Mouse (Mus musculus) embryonic facial prominence, embryonic 13.5 days (tissue): ENCODE measurements around the gene Bard1. TPM values are rescaled to one million over a fixed set of nuclear protein-coding genes. Genes with fewer than 3 reads are reported as not detected.

Experiments used
- ATAC-seq: fragments of 200-750 bp; cut with Nextera tagmentation; 2 replicates; pipeline ENCODE4 v1.8.0; 2017; ENCODE audit warnings: low read depth; ENCODE audit not compliant: insufficient number of reproducible peaks, insufficient read depth, low FRiP score, low TSS enrichment
- H3K27ac ChIP-seq: fragments of 300-500 bp; sonication (generic); 2 replicates; pipeline ENCODE4 v1.5.1; 2015; ENCODE audit warnings: moderate library complexity, mild to moderate bottlenecking, inconsistent platforms
- H3K27me3 ChIP-seq: fragments of 300-500 bp; sonication (generic); 2 replicates; pipeline ENCODE4 v1.6.1; 2015; ENCODE audit warnings: mild to moderate bottlenecking, inconsistent platforms
- H3K36me3 ChIP-seq: fragments of 300-500 bp; sonication (generic); 2 replicates; pipeline ENCODE4 v1.6.1; 2015; ENCODE audit warnings: mild to moderate bottlenecking, inconsistent platforms
- H3K4me1 ChIP-seq: fragments of 300-500 bp; sonication (generic); 2 replicates; pipeline ENCODE4 v1.6.1; 2015; ENCODE audit warnings: inconsistent platforms
- H3K4me2 ChIP-seq: fragments of 300-500 bp; sonication (generic); 2 replicates; pipeline ENCODE4 v1.6.1; 2015; ENCODE audit warnings: moderate library complexity, mild to moderate bottlenecking, inconsistent platforms
- H3K4me3 ChIP-seq: fragments of 300-500 bp; sonication (generic); 2 replicates; pipeline ENCODE4 v1.5.1; 2015; ENCODE audit warnings: mild to moderate bottlenecking, inconsistent platforms
- H3K9ac ChIP-seq: fragments of 300-500 bp; sonication (generic); 2 replicates; pipeline ENCODE4 v1.6.1; 2015; ENCODE audit warnings: mild to moderate bottlenecking, inconsistent platforms
- H3K9me3 ChIP-seq: fragments of 300-500 bp; sonication (generic); 2 replicates; pipeline ENCODE4 v1.6.1; 2016; ENCODE audit warnings: inconsistent platforms
- WGBS: fragments of 180-500 bp; shearing (Covaris S2); methylation state at CpG from one replicate; pipeline ENCODE4 v1.1.7; 2015; ENCODE audit warnings: mixed read lengths; 5-methylcytosine and 5-hydroxymethylcytosine counted together
- polyA plus RNA-seq: library from polyadenylated mRNA; unstranded; fragments of >200 nt; fragmentation: Nextera tagmentation; extraction: Ambion mirVana; gene quantifications from 2 replicates; pipeline ENCODE4 v1.2.1, GENCODE M21; 2015

Bard1 gene
- polyA plus RNA-seq = 2.2 and 2.4 TPM in 2 replicates

DNA sequence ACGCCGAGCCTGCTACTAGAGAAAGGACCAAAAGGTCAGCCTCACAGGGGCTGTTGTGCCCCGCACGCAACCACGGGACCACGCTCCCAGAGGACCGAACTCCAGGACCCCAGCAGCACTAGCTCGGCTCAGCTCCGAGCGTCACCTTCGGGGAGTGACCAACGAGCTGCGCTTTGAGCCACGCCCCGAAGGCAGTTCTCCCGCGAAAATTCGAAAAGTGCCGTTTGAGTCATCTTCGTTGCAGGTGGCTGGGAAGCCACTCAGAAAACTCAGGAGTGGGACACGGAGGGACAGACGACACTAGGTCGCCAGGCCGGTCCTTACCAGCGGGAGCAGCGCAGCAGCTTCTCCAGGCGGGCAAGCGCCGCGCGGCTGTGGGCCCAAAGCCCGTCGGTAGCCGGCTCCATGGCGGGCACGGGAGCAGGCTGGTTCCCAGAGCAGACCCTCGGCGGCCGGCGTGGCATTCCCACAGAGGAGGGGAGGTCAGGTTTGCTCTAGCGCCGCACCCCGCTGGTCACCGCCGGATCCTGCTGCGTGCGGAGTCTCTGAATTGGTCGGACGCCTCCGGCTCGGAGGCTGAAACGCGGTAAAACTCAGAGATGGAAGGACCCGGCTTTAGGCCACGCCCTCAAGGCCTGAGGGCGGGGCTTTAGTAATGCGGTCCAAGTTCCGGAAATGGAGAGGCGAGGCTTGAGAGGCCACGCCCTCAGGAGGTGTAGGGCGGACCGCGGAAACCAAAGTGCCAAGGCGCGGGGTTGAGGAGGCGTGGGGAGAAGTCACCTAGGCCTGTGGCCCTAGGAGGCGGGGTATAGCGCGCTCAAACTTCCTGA lies at the start of gene Bard1:
Bard1 (minus strand) TSS at position 803 of the 830 bp plus-strand sequence.
- peak within 1 kb of the TSS; percentile 80 for H3K9ac ChIP-seq
- peaks cover 16% of the 10 kb centered on the region for H3K4me1 ChIP-seq
- H3K36me3 ChIP-seq = no peaks in the 10 kb centered on the region
- under 1% methylated on average over 69 of the region's 69 CpGs for WGBS
- H3K4me2 ChIP-seq = peak within 1 kb of the TSS; percentile 66
- H3K4me3 ChIP-seq = peak within 1 kb of the TSS; percentile 88
- peak; percentile 95 for ATAC-seq
- H3K27ac ChIP-seq = peak within 1 kb of the TSS; percentile 81
- H3K9me3 ChIP-seq = no peaks in the 10 kb centered on the region
- H3K27me3 ChIP-seq = no peaks in the 10 kb centered on the region

DNA sequence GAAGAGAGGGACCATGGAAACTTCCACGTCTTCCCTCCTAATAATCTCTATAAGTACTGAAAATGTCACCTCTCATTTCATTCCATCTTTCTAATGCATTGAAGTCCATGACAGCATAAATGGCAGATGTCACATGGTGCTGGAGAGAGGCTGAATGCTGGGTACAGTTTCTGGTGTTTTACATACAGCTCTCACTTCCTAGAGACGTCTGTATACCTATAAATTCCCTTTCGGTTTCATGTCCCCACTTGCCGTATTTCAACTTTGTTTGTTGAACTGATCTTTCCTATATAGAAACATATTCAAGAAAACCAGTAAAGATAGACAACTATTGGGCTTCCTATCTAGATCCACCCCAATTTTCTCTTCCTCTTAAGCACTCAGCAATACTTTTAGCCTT lies 24.2 kb upstream of the Bard1 start:
- WGBS = 87% methylated on average over 4 of the region's 4 CpGs
- Histone ChIP-seq H3K27me3 (no peaks in the 10 kb centered on the region), H3K9ac (no peak overlapping the region), H3K4me3 (no peak overlapping the region), H3K36me3 (no peaks in the 10 kb centered on the region), H3K27ac (no peak overlapping the region), H3K9me3 (no peaks in the 10 kb centered on the region), H3K4me1 (no peaks in the 10 kb centered on the region), H3K4me2 (no peak overlapping the region)
- no peak for ATAC-seq

DNA sequence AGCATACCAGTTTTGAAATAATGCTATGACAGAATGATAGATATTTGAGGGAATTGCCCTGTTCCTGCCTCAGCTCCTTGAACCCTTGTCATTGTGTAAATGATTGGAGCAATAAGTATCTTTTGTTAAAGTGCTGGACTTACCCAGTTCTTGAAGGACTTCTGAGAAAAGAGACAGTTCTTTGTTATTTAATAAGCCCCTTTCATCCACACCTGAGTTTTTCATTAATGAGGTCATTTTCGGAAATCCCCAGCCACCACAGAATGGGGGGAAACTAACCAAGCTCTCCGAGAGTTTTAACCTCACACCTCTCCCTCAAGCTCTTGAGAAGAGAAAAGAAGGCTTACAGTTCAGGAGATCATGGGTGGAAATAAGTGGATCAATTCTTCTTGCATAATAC lies 15.6 kb upstream of the Bard1 start:
- 77% methylated on average over 2 of the region's 2 CpGs for WGBS
- ATAC-seq = no peak
- Histone ChIP-seq H3K4me3 (no peak overlapping the region), H3K9ac (no peak overlapping the region), H3K4me1 (no peaks in the 10 kb centered on the region), H3K27ac (no peak overlapping the region), H3K4me2 (no peak overlapping the region), H3K36me3 (no peaks in the 10 kb centered on the region), H3K27me3 (no peaks in the 10 kb centered on the region), H3K9me3 (no peaks in the 10 kb centered on the region)

DNA sequence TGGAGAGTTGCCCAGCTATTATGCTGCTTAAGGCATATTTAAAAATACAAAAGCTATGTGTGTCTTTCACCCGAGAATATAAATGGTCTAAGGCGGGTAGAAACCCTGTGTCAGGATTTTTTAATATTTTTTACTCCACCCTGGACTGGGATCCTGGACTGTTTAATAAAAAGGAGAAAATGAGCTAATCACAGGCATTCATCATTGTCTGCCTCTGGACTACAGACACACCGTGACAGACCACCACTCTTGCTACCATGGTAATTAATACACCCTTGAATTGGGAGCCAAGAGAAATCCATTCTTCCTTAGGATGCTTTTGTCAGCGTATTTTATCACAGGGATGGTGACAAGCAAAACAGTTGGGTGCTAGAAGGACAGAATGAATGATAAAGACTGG lies 14.3 kb upstream of the Bard1 start:
- Histone ChIP-seq H3K4me3 (no peak overlapping the region), H3K27me3 (no peaks in the 10 kb centered on the region)
- 78% methylated on average over 4 of the region's 4 CpGs for WGBS

DNA sequence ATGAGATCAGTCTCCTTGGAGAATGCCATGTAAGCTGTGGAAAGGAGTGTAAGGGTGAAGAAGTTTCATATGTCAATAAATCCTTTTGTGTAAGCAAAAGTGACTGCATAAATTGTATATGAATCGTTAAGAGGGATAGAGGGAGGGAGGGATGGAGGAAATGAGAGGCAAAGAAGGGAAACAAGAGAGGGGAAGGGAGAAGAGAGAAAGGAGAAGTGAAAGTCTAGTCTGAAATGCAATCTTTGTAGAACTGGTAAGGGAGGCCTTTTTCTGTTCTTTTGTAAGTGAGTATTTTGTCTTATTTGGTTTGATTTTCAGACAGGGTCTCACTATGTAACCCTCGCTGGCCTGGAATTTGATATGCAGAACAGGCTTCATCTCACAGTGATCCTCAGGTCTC lies 12.8 kb upstream of the Bard1 start:
- H3K9ac ChIP-seq = no peak overlapping the region
- no peaks in the 10 kb centered on the region for H3K36me3 ChIP-seq
- 65% methylated on average over 2 of the region's 2 CpGs for WGBS
- no peak overlapping the region for H3K27ac ChIP-seq
- no peak overlapping the region for H3K4me2 ChIP-seq
- H3K27me3 ChIP-seq = no peaks in the 10 kb centered on the region
- H3K9me3 ChIP-seq = no peaks in the 10 kb centered on the region
- no peak for ATAC-seq
- H3K4me1 ChIP-seq = no peaks in the 10 kb centered on the region
- H3K4me3 ChIP-seq = no peak overlapping the region

More for the DNA sequence above, 14.3 kb upstream of the Bard1 start:
- no peaks in the 10 kb centered on the region for H3K4me1 ChIP-seq
- no peaks in the 10 kb centered on the region for H3K36me3 ChIP-seq
- no peak overlapping the region for H3K9ac ChIP-seq
- no peaks in the 10 kb centered on the region for H3K9me3 ChIP-seq
- no peak for ATAC-seq
- H3K27ac ChIP-seq = no peak overlapping the region
- no peak overlapping the region for H3K4me2 ChIP-seq

DNA sequence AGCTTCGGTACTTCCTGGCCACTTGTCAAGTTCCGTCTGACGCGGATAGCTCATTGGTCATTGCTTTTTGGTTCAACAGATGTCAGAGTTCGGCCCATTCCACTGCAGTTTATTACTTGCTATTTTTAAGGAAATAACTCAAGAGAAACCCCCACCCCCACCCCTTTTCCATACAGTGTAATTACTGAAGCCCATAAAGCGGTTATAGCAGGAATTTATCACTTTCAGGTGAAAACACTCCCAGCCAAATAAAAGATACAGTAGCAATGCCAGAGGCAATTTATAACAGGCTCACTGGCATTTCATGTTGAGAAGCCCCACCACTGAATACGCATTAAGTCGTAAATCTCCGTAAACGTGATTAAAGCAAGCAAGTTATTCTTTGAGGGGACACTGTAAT lies 6.9 kb upstream of the Bard1 start:
- Histone ChIP-seq H3K4me1 (no peaks in the 10 kb centered on the region), H3K4me2 (no peak overlapping the region), H3K4me3 (no peak overlapping the region), H3K9me3 (no peaks in the 10 kb centered on the region), H3K27me3 (no peaks in the 10 kb centered on the region), H3K27ac (no peak overlapping the region), H3K9ac (no peak overlapping the region), H3K36me3 (no peaks in the 10 kb centered on the region)
- ATAC-seq = no peak
- 61% methylated on average over 10 of the region's 10 CpGs for WGBS

DNA sequence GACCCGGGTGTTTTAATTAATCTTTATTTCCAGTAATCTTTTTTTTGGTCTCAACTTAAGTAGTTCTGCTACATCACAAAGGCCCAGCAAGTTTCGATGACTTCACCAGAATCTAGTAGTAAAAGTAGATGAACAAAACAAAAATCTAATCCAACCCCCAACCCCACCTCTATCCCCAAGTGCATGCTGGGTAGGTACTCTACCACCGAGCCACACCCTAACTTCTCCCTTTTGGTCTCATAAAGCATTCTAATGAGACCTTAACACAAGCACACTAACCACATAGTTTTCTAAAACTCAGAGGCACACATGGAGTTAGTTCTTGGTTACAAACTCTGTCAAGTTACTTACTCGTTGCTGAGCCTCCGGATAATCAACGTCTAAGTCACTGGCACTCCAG lies 3.2 kb upstream of the Bard1 start:
- Histone ChIP-seq H3K27me3 (no peaks in the 10 kb centered on the region), H3K27ac (no peak overlapping the region), H3K9me3 (no peaks in the 10 kb centered on the region), H3K4me1 (peaks cover 5% of the 10 kb centered on the region; the same call in 1 of the 2 replicates), H3K4me3 (no peak overlapping the region), H3K36me3 (no peaks in the 10 kb centered on the region), H3K9ac (no peak overlapping the region), H3K4me2 (no peak overlapping the region)
- ATAC-seq = no peak
- 88% methylated on average over 6 of the region's 6 CpGs for WGBS

DNA sequence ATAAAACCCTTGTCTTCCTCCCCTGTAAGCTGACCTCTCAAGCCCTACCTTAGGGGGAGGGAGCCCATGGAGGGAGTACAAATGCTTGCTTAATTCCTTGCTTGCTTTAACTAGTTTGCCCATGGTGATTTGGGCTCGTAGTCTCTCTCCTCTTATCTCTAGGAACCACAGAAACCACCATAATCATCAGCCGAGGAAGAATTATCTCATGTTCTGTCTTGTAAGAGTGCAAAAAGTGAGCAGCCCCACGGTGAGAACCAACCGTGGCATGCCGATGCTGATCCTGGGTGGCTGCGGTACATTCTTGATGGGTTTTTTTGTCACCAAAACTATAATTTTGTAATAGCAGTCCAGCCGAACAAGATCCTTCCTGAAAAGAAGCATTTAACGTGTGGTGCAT lies 2.8 kb upstream of the Bard1 start:
- no peaks in the 10 kb centered on the region for H3K9me3 ChIP-seq
- no peaks in the 10 kb centered on the region for H3K36me3 ChIP-seq
- H3K27me3 ChIP-seq = no peaks in the 10 kb centered on the region
- no peak overlapping the region for H3K4me3 ChIP-seq
- H3K9ac ChIP-seq = no peak overlapping the region
- ATAC-seq = no peak
- no peak overlapping the region for H3K4me2 ChIP-seq
- H3K4me1 ChIP-seq = peaks cover 8% of the 10 kb centered on the region; the same call in 1 of the 2 replicates
- H3K27ac ChIP-seq = no peak overlapping the region
- 81% methylated on average over 8 of the region's 8 CpGs for WGBS

DNA sequence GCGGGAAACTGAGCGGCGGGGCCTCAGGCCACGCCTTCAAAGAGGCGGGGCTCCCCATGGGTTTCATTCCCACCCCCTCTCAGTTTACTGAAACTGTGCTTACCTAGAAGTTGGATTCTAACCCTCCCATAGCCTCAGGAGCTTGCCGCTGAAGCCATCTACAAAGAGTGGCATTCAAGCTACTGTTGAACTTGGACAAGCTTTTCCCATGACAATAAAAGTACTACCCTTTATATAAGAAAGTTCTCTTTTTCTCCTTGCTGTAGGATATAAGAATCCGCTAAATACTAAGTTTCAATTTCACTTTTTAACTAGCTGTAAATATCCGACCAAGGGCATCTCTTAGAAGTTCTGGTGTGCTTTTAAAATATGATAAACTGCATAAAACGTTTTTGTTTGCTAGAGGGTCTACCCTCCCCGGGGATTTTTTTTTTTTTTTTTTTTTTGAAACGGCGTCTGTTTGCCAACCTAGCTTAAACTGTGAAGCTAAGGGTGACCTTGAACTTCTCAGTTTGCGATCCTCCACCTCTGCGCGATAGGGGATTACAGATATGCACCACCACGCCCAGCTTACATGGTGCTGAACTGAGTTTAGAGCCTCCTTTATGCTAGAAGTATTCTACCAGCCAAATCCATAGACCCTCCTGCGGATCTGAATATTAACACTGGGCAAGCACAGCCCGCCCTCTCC lies 373 bp upstream of the Bard1 start:
- 31% methylated on average over 18 of the region's 18 CpGs for WGBS
- ATAC-seq = no peak
- Histone ChIP-seq H3K4me1 (peaks cover 16% of the 10 kb centered on the region), H3K27ac (peak overlapping the region; percentile 81), H3K27me3 (no peaks in the 10 kb centered on the region), H3K4me3 (peak overlapping the region; percentile 88), H3K9me3 (no peaks in the 10 kb centered on the region), H3K4me2 (peak overlapping the region; percentile 66), H3K36me3 (no peaks in the 10 kb centered on the region), H3K9ac (peak overlapping the region; percentile 80; the same call in 1 of the 2 replicates)

DNA sequence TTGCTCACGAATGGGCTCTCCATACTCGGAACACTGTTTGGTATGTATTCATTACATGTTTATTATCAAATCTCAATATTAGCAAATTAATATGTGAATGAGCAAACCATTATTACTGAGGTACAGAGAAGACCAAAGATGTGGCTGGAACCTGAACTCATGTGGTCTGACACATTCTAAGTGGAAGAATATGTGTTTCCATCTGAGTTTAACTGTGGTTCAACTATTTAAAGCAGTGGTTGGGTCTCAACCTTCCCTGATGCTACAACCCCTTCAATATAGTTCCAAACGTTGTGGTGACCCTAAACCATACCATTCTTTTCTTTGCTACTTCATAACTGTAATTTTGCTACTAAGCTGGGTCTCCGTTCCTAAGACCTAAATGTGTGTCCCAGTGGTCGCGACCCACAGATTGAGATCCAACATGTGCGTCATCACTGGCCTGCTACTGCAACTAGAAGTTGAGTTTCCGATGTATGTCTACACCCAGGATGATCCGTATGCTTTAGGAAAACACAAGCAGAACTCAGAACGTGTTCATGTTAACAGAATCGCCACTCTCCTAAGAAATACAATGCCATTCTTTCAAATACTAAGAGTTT lies 1.5 kb downstream of the Bard1 start:
- ATAC-seq = no peak
- whole genome bisulfite sequencing = 53% methylated on average over 11 of the region's 11 CpGs
- peak overlapping the region; percentile 22 for H3K4me3 ChIP-seq

DNA sequence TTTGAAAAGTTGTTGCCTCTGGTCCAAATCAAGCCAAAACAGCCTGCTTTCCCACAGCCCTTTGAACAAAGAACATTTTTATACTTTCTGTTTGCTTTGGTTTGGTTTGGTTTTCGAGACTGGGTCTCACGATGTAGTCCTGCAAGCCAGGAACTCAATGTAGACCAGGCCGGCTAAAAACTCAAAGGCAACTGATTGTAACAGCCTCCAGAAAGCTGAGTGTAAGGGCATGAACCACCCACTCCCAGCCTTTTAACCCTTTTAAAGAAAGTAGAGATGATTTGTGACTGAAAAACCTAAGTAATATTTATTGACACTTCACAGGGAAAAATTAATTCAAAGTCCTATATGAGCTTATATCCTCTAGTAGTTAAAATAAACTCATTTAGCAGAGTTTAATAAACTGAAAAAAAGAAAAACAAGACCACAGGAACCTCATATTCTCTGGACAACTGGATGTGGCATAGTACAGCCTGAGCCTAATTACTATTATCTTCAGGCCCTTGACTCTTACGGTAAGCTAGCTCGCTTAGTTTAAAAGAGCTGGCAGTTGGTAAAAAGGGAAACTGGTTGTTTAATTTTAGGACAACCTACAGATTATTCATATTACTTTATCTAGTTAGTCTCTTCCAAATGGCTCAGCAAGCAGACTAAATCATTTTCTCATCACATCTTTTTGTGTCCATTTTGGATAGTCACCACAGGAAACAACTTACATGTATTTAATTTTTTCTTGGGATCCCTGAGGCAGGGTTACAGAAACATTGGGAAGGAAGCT lies 2.2 kb downstream of the Bard1 start:
- Histone ChIP-seq H3K4me2 (peak overlapping the region; percentile 66), H3K9ac (no peak overlapping the region), H3K9me3 (no peaks in the 10 kb centered on the region), H3K4me3 (peak overlapping the region; percentile 22; the same call in 1 of the 2 replicates), H3K4me1 (peaks cover 16% of the 10 kb centered on the region), H3K27ac (no peak overlapping the region), H3K27me3 (no peaks in the 10 kb centered on the region), H3K36me3 (no peaks in the 10 kb centered on the region)
- ATAC-seq = no peak
- 64% methylated on average over 5 of the region's 5 CpGs for WGBS

More for the DNA sequence above, 1.5 kb downstream of the Bard1 start:
- Histone ChIP-seq H3K9me3 (no peaks in the 10 kb centered on the region), H3K36me3 (no peaks in the 10 kb centered on the region), H3K4me1 (peaks cover 16% of the 10 kb centered on the region), H3K4me2 (peak overlapping the region; percentile 66), H3K27me3 (no peaks in the 10 kb centered on the region), H3K9ac (no peak overlapping the region), H3K27ac (no peak overlapping the region)
